Mouse (Mus musculus) thymus, adult 2 months (tissue): ENCODE results near the gene Smcr8. TPM values are rescaled to one million over a fixed set of nuclear protein-coding genes. Genes with fewer than 3 reads are reported as not detected.
"Not testable (repeated sequence)": the region's sequence is repeated elsewhere in the genome, so short reads cannot be mapped to it uniquely, and the experiment has no call there.

Experiments
- DNase-seq: peaks from one replicate; pipeline ENCODE4 v3.0.0; 2021
- H3K27ac ChIP-seq: fragments of 200-500 bp; 2 replicates; pipeline ENCODE4 v1.5.1; 2012; ENCODE audit warnings: low read length, control low read depth; ENCODE audit not compliant: control insufficient read depth, insufficient read depth
- H3K27me3 ChIP-seq: fragments of 200-500 bp; 2 replicates; pipeline ENCODE4 v1.6.1; 2012; ENCODE audit warnings: mild to moderate bottlenecking, low read length, moderate library complexity, mixed read lengths; ENCODE audit not compliant: control insufficient read depth, insufficient read depth
- H3K36me3 ChIP-seq: fragments of 200-500 bp; 2 replicates; pipeline ENCODE4 v1.6.1; 2012; ENCODE audit warnings: mild to moderate bottlenecking, low read length, moderate library complexity; ENCODE audit not compliant: control insufficient read depth, insufficient read depth
- H3K4me1 ChIP-seq: fragments of 200-500 bp; replicated peaks from 2 replicates; pipeline ENCODE4 v1.6.1; 2012; ENCODE audit warnings: low read length; ENCODE audit not compliant: control insufficient read depth, insufficient read depth
- H3K4me3 ChIP-seq: fragments of 200-500 bp; 2 replicates; pipeline ENCODE4 v1.5.1; 2012; ENCODE audit warnings: mild to moderate bottlenecking, low read length, control low read depth, moderate library complexity; ENCODE audit not compliant: control insufficient read depth, insufficient read depth
- CTCF ChIP-seq: fragments of 200-500 bp; IDR thresholded peaks from 2 replicates; pipeline ENCODE4 v1.5.1; 2012; ENCODE audit warnings: mild to moderate bottlenecking, control low read depth, low read length, moderate library complexity, borderline replicate concordance; ENCODE audit not compliant: control insufficient read depth, poor library complexity, insufficient read depth; ENCODE audit errors: extremely low read depth
- POLR2A ChIP-seq: fragments of 200-500 bp; IDR thresholded peaks from 2 replicates; pipeline ENCODE4 v1.6.1; 2012; ENCODE audit warnings: mild to moderate bottlenecking, low read length, control low read depth, moderate library complexity; ENCODE audit not compliant: control insufficient read depth, poor library complexity, insufficient read depth; ENCODE audit errors: extremely low read depth
- whole genome bisulfite sequencing: fragments of 180-500 bp; shearing (Covaris S2); methylation state at CpG from one replicate; pipeline ENCODE4 v1.1.7; 2018; 5-methylcytosine and 5-hydroxymethylcytosine counted together
- polyA plus RNA-seq: library from polyadenylated mRNA; depleted of rRNA; stranded (reverse); fragments of >200 nt; gene quantifications from 2 replicates; pipeline ENCODE4 v1.2.3, GENCODE M21; 2012

The Smcr8 gene
- polyA plus RNA-seq, 1 experiment, result 25.5 TPM

GRCm38 (mm10) chr11:60811054-60811460 is 33.7 kb downstream of the Smcr8 start:
- H3K36me3 ChIP-seq, result no peaks in the 10 kb centered on the region
- peak; percentile 97 for DNase-seq
- H3K27ac ChIP-seq, result no peak overlapping the region
- no peaks in the 10 kb centered on the region for H3K27me3 ChIP-seq
- under 1% methylated on average over 29 of the region's 29 CpGs for WGBS
- H3K4me1 ChIP-seq, result peaks cover 5% of the 10 kb centered on the region
- peak overlapping the region; percentile 49 for H3K4me3 ChIP-seq
- TF ChIP-seq CTCF (0 out of 2 replicates have a peak, but pooled peaks have one; percentile 14), POLR2A (no peak)

DNA sequence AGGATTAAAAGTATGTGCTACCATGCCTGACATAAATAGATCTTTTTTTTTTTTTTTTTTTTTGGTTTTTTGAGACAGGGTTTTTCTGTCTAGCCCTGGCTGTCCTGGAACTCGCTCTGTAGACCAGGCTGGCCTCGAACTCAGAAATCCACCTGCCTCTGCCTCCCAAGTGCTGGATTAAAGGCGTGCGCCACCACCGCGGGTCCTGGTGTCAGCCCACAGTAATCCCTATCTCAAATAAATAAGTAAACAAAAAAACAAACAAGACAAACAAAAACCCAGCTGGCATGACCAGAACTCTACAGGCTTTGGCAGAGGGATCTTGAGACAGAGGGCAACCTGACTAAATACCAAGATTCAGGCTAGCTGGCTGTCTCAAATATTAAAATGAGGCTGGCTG is 34.3 kb downstream of the Smcr8 start, which contains the start of gene Shmt1:
Gene Shmt1 (minus strand): TSS at position 101 of the 400 bp plus-strand sequence.
- H3K4me3 ChIP-seq, result peak within 1 kb of the TSS; percentile 49
- WGBS, result 37% methylated on average over 6 of the region's 6 CpGs
- not testable (repeated sequence) for H3K36me3 ChIP-seq, H3K4me1 ChIP-seq, DNase-seq, H3K27ac ChIP-seq, H3K27me3 ChIP-seq

- no peaks in the 10 kb centered on the region for H3K27me3 ChIP-seq
- no peak overlapping the region for H3K27ac ChIP-seq
- no peaks in the 10 kb centered on the region for H3K4me1 ChIP-seq
- 76% methylated on average over 5 of the region's 5 CpGs for WGBS
- no peaks in the 10 kb centered on the region for H3K36me3 ChIP-seq
- H3K4me3 ChIP-seq, result no peak overlapping the region
- no peak for TF ChIP-seq CTCF
- no peak for TF ChIP-seq POLR2A
- DNase-seq, result no peak
Measured at GRCm38 (mm10) chr11:60816398-60816797, 39.1 kb downstream of the Smcr8 start.

GRCm38 (mm10) chr11:60823771-60824170 is 46.4 kb downstream of the Smcr8 start:
- H3K4me3 ChIP-seq, result no peak overlapping the region
- WGBS, result 82% methylated on average over 2 of the region's 2 CpGs
- TF ChIP-seq CTCF (no peak), POLR2A (no peak)
- no peak for DNase-seq
- no peaks in the 10 kb centered on the region for H3K36me3 ChIP-seq
- no peak overlapping the region for H3K27ac ChIP-seq
- H3K27me3 ChIP-seq, result no peaks in the 10 kb centered on the region
- H3K4me1 ChIP-seq, result no peaks in the 10 kb centered on the region

DNA sequence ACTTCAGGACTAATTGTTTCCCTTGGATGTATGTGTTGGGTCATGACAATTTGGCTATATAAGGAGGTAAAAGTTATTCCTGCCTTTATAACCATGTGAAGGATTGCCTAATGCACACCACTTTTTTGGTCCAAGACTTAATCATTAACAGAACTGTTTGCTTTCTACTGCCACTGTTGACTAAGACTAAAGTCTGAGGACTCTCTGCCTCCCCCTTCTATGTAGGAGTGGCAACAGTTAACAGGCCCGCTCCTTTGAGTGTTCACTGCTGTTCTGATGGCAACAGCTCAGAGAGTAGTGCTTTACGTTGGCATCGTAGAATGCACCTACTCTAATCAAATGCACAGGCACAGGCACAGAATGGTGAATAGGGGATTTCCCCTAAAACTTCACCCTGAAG is 47.9 kb downstream of the Smcr8 start:
- Histone ChIP-seq H3K27me3 (no peaks in the 10 kb centered on the region), H3K4me3 (no peak overlapping the region), H3K27ac (no peak overlapping the region), H3K4me1 (no peaks in the 10 kb centered on the region), H3K36me3 (no peaks in the 10 kb centered on the region)
- TF ChIP-seq POLR2A, result no peak
- no peak for DNase-seq
- whole genome bisulfite sequencing, result 95% methylated on average over 3 of the region's 3 CpGs

DNA sequence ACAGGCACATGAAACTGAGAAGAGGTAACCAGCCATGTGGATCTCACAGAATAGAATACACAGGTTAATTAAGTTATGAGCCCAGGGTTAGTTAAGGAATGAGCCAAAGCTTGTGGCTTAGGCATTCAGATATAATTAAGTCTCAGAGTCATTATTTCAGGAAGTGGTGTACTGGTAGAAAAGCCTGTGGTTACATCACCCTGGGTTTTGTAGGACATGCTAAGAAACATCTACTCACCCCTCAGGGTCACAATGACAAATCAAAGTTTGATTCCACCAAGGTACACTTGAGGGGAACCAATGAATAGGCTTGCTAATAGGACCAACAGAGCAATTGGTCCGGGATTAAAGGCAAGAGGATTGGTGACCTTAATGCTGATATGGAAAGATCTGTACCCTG is 49.4 kb downstream of the Smcr8 start:
- H3K27ac ChIP-seq, result no peak overlapping the region
- H3K4me1 ChIP-seq, result peaks cover 5% of the 10 kb centered on the region
- WGBS, result 8% methylated on average over 1 of the region's 1 CpGs
- H3K36me3 ChIP-seq, result no peaks in the 10 kb centered on the region
- H3K27me3 ChIP-seq, result no peaks in the 10 kb centered on the region
- no peak for DNase-seq
- TF ChIP-seq POLR2A (no peak), CTCF (no peak)
- H3K4me3 ChIP-seq, result no peak overlapping the region

DNA sequence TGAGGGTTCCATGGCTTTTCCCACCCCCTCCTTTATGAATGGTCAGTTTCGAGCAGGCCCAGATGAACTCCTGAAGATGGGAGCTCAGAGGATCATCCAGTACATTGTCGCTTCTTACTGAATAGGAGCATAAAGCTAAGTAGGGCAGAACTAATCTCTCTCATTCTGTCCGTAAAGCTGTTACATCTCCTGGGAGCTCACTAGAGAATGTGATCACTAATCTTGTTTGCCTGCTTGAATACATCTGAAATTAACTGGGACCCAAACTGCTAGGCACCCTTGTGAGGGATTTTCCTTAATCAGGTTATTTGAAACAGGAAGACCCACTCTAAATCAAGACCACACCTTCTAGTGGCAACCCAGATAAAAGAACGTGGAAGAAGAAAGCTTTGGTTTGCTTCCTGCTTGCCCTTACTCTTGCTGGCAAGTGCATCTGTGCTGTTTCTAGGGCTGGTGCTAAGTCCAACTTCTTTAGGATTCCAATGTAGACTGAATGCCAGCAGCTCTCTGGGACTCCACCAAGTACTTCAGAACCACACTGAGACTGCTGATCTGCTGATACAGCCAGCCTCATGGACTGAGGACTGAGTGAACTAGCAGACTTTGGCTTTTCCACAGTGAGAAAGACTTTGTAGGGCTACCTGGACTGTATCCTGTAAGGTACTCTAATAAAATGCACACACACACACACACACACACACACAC is 50.1 kb downstream of the Smcr8 start:
- H3K27me3 ChIP-seq, result no peaks in the 10 kb centered on the region
- DNase-seq, result no peak
- H3K27ac ChIP-seq, result no peak overlapping the region
- peaks cover 5% of the 10 kb centered on the region for H3K4me1 ChIP-seq
- H3K4me3 ChIP-seq, result no peak overlapping the region
- TF ChIP-seq POLR2A (no peak), CTCF (no peak)
- WGBS, result 72% methylated on average over 4 of the region's 4 CpGs
- H3K36me3 ChIP-seq, result no peaks in the 10 kb centered on the region
